Mouse (Mus musculus) c-Kit-positive CD71-negative TER-119-negative erythroid progenitor cells, embryonic 14.5 days (primary cell): ENCODE measurements at regions not wholly inside any gene's neighbourhood (a gene's known extent, or its start where the extent isn't known, plus 50 kb on each side); places are given as distances from the start of the nearest gene placed in this dataset.

Experiments used
- DNase-seq: peaks from one replicate; pipeline ENCODE4 v3.0.0-alpha.2; 2013; ENCODE audit warnings: low read depth

DNA sequence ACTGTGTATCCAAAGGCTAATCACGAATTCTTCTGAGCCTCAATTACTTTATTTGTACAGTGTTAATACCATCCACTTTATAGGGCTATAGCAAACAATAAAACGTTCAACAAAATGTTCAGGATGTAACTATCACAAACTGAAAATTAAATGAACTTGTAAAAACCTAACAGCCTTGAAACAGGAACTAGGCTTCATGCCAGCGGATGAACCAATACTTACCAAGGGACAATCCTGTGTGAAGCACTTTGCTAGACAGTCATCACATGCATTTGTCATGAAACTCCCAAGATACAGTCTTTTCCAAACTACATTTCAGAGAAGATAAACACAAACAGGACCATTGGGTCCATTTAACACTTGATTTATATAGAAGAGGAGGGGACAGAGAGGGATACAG, 228.9 kb upstream of the Gm12728 start:
- no peak for DNase-seq

DNA sequence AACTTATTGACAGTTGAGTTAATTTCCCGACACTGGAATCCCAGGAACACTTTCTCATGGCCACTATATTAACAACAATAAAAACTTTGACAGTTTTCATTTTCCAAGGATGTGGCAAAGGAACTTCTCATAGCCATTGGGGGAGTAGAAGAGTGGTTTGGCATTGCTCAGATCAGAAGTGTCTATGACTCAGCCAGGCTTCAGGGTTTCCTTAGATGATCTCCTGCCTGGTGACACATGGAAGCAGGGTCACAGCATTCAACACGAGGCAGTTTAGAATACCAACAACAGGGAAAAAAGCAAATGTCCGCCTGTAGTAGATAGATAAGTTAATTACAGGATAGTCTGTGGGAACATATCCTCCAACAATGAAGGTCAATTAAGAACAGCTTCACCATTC, 228.1 kb upstream of the Gm12728 start:
- DNase-seq: no peak

DNA sequence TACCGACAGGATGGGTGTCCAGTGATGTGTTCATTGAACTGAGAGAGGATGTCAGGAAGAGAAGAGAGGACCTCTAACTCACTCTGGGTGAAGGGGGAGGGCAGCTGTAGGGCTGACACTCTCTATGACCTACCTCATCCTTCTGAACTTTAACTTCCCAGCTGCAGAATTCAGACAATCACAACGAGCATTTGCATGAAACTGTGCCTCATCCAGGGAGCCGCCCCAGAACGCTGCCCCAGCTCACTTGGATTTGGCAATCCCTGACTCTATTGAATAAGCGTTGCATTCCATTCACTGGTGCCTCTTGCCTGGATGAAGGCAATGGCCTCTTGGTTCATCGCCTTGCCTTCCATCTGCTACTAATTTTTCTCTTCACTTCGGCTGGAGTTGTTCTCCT, 223.9 kb upstream of the Gm12728 start:
- DNase-seq: no peak

DNA sequence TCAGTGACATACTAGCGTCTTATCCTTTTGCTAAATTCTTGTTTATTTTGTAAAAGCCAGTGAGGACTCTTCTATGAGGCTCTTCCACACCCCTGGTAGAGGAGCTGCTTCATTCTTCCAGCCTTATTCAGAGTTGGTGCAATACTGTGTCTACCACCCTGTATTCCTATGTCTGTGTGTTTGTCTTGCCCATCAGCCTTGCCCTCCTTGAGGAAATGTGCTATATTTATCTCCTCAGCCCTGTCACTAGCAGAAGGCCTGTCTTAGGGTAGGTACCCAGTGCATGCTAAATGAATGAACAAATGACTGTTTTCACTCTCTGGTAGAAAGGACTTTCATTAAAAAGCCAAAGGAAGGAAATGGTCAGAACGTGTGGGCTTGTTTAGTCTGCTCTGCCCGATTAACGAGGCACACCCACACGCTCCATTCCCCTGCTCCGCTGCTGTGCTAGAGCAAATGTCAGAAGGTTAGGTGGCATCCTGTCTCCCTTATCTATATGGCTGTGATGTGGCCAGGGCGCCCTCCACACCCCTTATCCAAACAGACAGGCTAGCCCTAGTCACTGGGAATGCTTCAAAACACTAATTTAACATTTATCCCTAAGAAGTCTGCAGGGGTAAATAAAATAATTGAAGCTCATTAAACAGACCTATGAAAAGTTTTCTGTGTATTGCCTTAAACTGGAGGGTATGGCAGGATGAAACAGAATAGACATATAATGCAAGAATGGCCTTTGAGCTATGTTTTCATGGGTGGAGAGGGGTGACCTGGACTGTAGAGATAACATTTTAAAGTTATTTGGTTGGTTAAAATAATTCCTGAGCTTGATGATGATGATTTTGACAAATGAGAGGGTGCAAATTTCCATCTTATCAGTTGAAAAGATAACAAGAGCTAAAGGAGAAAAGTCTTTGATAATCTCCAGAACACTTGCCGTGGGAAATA, 222.9 kb upstream of the Gm12728 start:
- DNase-seq: no peak

DNA sequence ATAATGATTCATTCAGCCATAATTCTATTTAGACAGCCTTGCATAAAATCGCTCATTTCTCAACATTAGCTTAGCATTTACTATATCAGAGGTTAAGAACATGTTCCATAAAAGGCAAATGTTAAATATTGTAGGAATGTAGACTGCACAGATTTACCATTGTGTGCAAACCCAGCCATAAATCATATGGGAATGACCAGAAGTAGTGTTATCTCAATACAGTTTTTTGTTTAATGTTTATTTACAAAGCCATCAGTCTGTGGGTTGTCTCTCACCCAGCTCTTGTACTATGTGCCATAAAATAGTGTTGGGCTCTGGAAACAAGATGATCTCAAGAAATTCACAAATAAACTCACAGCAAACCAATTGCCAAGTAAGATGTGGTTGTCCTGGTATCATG, 220.0 kb upstream of the Gm12728 start:
- DNase-seq: no peak

DNA sequence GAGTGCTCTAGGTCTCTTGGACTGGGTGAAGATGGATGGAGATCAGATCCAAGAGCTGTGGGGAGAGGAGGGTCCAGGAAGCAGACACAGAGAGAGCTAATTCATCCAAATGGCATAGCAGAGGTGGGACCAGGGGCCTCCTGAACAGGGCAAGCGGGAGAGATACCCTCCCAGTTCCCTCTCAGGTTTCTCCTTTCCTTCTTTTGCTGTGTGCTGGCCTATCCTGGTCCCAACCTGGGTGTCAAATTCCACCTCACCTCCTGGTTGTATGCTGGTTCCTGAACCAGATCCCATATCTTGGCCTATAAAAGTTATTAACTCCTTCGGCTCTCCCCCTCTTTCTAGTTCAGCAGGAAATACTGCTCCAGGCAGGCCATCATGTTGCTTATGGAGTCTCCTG, 214.1 kb upstream of the Gm12728 start:
- no peak for DNase-seq

DNA sequence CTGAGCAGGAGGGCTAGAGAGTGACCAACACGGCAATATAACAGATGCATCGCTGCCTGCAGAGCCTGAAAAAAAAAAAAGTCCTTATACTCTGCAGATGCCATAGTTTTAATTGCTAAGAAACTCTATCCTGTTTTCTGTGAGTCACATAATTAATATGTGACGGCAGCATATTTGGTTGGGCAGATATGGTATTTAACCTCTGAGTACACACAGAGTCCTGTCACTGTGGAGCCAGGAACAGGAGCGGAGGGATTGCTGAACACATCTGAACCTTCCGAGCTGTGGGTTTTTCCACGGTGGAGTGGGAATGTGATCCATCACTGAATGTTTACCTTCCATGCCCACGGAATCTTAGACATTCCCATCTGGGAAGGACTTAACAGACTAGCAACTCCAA, 208.7 kb upstream of the Gm12728 start:
- no peak for DNase-seq

DNA sequence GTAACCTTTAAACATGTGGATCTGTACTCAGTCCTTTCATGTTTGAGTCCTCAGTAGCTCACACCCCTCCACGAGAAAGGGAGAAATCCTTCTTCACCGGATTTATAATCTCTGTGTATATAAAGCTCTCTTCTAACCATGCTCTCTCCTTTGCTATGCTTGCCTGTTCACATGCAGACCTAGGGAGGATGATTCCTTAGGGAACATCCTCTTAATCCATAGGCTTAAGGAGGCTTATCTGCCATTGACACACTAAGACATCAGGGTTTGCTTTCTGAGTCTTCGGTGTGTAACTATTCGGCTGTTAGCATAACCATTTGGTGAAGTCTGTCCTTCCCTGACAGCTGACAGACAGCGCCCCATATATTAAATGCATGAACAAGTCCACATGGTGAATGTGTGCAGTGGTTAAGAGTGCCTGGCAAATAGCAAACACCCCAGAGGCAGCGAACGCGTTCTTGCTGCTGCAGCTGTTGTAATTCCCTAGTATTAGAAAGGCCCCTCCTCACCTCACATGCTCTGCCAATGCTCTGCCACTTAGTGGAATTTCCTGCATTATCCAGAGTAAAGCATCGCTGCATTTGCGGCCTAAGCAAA, 205.2 kb upstream of the Gm12728 start:
- no peak for DNase-seq

DNA sequence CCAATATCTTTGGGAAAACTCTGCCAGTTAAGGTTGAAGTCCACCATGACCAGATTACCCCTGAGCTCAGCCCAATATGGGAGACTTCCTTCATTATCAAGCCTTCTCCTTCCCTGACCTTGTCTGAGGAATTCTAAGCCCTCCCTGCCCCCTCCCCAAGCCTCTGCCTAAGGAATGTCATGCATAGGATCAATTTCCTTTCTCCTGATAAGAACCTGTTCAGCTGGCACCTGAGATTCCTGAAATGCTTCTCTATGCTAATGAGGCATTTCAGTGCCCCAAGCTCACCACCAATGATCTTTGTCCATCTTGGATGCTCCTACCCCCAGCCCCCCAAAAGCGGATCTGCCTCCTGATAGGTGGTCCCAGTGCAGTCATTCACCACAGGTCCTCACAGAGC, 186.0 kb upstream of the Gm12728 start:
- no peak for DNase-seq

DNA sequence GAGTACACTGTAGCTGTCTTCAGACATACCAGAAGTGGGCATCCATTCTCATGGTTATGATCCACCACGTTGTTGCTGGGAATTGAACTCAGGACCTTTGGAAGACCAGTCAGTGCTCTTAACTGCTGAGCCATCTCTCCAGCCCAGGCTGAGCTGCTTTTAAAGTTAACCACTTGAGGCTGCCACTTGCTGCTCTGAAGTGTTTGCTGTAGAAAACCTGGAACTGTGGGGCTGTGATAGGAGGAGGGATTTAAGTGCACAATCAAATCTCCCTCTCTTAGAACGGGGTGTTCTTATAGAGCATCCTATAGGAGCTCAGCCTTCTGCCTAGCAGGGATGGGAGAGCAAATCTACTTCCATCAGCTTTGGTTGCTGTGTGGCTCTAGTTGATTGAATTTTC, 185.1 kb upstream of the Gm12728 start:
- DNase-seq: no peak

DNA sequence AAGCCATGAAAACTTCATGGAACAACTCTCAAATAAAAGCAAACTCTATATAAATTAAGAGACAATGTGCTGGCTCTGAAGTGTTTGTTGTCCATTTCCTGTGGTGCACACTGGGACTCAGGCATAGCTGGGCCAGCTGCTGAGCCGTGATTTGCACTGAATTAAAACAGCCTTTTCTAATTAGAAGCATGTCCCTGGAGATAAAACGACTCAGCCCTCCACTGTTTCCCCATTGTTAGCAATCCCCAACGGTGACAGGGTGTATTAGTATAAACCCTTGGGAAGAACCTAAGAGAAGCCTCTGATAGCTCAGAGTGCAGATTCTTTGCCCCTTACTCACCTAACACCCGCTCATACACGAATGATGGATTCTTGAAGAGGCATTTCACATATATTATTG, 182.9 kb upstream of the Gm12728 start:
- DNase-seq: no peak

DNA sequence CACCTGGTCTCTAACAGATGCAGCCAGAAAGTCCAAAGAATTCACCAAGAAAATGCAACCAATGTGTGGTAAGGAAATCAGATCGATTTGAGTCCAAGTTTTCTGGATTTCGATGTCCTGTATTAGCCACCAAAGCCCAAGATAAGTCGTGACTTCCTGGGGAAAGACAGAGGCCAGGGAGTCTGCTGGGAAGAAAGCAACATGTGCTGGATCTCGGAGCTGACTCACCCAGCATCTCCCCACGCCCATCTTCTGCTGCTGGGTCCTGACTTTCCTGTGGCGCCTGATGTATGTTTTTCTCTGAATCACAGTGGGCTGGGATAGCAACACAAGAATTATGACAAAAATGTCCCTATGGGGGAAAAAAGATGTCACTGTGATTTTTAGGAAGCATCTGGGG, 178.8 kb upstream of the Gm12728 start:
- DNase-seq: no peak

DNA sequence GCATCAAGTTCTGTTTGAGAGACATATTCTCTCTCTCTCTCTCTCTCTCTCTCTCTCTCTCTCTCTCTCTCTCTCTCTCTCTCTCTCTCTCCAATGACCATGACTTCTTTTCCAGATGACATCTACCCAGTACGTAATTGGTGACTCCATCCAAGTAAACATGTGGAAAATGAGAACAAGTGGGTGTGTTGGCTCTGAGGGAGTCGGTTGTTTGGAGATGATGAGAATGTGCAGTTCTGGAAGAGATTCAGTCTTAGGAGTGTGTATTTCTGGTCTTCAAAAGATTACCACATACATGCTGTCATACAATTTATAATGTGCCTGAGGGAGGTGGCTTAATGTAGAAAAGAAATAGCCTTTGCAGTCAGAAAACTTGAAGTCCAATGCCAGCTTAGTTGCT, 175.3 kb upstream of the Gm12728 start:
- no peak for DNase-seq

DNA sequence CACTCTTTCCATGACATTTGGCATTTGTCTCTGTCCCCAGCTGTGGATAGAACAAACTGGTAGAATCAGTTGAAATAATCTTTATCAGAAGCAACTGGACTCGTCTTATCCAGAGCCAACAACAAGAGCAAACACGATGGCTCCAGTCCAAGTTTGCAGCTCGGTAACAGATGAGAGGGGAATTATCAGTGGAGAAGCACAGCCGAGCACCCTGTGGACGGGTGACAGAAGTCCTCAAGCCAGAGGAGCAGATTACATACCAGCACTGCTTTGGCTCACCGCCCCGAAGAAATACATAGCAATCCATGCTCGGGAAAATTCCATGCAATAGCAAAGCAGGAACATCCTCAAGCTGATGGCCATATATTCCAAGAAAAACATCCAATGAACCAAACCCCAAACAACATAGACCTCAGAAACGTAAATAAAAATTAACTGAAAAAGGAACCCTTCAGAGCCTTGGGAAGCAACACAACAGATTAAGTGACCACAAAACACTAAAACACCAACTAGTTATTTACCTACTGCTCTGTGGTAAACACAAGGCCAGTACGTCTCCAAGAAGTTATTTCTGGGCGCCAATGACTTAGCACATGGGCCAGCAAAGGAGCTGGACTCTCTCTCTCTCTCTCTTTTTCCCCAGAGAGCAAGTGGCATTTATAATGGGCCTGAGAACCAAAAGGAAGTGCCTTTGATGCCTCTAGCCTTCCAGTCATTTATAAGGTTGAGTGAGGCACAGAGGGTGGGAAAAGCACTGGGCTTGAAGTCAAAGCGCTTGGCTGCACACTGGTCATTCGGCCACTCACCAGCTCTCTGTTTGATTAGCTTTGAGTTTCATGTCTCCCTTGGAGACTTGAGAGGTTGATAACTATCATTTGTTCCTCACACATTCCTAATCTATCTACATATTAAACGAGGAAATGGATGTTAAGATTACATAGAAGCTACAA, 163.0 kb upstream of the Gm12728 start:
- DNase-seq: no peak

DNA sequence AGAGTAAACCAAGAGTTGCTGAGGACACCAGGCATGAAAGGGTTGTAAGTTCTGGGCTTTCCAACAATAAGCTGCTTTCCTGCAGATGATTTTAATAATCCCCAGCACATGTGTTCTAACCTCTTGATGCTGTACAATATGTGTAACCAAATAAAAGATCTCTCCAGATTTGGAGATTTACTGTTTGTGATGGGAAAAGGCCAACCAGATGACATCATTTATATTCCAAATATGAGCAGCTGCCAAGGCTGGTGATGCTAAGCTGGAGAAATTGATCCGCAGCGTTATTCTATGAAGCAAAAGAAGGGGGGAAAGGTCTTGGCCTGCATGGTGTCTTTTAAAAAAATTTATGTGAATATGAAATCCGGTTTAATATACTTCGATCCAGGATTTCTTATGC, 160.1 kb upstream of the Gm12728 start:
- no peak for DNase-seq

DNA sequence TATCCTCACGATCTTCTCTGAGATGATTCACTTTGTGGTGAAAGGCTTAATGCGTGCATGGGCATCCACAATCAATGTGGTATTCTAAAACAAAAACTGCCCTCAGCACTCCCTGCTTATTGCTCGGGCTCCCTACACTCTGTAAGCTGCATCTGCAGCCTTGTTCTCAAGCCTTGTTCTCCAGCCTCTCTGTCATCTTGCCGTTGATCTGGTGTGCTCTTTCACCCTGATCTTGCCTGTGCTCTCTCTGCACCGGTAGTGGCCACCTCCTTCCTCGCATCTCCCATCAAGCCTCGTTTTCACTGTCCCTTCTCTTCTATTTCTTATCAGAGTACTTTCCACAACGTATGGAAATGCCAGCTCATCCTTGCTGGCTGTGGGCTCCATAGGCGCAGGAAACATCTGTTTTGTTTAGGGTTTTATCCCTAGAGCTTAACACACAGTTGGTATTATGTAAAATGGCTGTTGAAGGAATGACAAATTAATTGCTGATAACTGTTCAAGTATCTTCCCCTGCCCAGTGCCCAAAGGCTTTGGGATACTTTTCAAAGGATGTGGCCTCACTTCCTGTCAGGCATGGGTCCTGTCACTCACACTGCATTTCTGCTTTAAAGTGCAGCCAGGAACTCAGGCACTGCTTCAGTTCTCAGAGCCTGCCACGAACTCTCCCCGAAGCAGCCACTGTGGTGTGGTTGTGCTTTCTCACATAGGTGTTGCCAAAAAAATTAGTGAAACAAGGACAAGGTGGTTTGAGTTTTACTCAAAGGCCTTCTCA, 158.9 kb upstream of the Gm12728 start:
- no peak for DNase-seq

DNA sequence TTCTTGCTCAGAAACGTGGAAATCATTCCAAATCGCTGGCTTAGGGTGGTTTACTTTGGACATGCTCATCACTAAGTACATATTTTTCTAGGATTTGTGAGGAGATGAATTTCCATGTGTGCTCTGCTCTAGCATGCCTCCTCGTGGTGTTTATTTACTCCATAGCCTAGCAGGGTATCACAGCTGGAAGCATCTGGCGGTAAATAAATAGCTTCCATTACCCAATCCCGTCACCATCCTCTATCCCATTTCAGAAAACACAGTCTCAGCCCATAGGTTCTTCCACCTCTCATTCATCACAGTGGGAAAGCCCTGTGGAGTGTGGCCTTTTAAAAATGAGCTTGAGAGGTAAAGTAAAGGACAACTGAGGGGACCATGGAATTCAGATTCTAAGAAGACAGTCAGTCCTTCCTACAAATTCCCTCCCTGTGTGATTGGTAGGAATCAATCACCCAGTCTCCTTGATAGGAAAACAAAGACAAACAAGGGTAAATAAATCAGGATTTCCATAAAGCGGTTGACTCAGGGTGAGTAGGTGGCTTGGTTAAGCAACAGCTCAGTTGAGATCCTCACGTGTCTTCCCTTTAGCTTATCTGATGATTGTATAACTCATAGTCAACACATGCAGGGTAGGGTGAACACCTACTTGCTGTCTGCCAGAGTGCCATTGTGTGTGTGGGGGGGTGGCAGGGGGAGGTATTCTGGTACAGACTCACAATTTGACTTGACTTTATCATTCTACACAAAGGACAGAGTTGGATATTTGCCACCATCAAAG, 156.9 kb upstream of the Gm12728 start:
- DNase-seq: no peak

DNA sequence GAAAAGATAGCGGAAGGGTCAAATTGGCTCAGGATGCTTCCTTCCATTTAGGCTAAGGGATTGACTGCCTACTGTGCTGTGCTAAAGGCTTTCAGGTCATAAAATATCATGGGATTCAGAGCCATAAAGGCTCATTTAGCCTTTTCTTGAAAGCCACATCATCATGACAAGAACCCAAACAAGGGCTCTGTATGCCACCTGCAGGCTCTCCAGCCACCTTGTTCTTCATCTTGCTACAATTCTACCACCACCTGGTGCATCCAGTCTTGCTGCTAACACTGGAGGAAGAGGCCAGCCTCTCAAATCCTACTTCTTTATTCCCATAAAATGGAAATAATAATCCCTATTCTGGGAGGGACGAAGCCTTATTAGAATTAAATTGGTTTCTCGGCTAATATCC, 155.9 kb upstream of the Gm12728 start:
- no peak for DNase-seq

DNA sequence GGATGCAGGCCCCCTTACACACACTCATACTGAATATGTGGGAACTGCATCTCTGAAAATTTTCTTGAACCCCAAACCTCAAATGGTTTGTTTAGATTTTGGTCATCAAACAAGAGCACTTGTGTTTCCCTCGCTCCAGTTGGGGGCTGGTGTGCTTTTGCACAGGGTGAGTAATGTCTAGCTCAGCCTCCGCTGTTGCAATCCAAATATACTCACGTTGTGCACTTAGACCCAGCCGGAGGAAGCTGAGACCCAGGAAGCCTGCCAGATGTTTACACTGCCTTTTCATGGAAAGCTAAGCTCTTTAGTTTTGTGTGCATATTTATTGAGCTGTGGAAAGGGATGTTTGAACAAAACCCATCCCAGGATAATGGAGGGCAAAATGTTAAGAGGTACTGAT, 148.9 kb upstream of the Gm12728 start:
- no peak for DNase-seq

DNA sequence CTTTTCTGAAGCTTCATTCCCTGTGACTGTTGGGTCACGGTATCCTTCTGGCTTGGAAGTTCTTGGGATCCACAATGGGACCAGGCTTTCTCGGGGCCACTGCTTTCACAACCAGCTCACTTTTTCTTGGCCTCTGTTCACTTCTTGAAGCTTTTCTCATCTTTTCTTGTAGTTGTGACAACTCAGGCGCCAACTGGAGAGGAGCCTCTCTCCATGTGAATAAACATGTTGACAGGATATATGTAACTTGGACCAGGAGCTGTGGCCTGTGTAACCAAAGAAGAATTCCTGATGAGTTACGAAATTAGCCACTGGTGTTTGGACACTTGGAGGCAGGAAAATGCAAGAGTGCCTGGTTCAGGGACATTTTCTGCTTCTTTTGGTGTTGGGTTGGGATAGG, 148.1 kb upstream of the Gm12728 start:
- no peak for DNase-seq

DNA sequence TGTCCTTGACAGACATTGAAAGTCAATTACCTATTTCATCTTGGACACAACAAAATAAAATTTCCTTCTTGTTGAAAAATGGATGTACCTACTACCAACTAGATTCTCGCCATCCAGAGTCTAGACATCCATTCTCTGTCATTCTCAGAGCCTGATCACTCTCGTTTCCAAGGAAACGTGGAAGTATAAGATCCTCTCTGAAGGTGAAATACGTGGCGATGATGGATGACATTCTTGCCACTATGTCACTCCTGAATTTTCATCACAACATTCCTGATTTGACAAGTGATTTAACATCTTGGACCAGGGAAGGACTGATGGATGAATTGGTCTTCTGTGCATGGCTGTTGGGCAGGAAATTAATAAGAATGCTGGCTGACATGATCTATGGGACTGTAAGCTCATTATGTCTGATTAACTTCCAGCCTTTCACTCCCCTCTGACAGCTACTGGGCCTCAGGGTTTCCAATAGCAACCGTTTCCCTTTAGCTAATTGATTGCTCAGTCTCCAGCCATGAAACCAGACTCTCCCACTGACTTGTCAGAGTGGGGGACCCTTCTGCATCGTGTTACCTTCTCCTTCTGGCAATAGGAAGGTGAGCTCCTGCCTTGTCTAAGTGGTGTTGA, 140.7 kb upstream of the Gm12728 start:
- DNase-seq: no peak
